Mouse (Mus musculus) brain, adult 2 months (tissue): ENCODE results near the gene Myt1l.

Experiments
- DNase-seq: peaks from one replicate; pipeline ENCODE4 v3.0.0; 2011; ENCODE audit warnings: low read depth, low spot score

Gene Myt1l

DNA sequence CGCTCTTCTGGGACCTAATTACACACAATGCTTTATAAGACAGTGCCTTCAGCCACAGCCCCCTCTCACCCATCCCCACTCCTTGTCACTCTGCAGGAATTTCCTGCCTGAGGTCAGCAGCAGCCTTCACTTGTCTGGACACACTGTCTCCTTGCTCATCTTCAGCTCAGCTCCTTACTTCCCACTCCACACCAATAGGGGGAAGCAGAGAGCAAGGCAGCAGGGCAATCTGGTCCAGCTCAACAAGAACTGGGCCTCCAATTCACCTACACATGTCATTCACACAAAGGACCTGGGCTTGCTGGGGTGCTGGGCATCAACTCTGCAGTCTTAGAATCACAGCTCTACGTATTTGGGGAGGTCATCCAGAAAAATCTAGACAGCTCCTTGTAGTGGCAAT, 33.0 kb downstream of the Myt1l start:
- peak; percentile 59 for DNase-seq

DNA sequence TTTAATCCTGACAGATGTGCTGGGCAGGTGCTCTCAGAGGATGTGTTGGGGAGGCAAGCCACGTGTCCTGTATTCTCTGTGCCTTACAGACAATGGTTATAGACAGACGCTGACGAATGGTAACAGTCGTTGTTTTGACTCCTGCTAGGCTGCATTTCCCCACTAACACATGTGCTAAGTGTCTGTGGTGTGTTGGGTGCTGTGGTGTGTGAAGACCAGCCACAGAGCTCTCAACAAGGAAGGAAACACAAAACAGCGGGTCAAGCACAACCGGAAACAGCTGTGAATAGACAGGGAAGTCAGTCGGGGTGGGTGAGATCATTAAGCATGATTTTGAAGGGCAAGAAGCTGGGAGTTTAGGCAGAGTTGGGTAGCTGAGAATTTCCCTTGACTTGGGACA, 41.1 kb downstream of the Myt1l start:
- no peak for DNase-seq

DNA sequence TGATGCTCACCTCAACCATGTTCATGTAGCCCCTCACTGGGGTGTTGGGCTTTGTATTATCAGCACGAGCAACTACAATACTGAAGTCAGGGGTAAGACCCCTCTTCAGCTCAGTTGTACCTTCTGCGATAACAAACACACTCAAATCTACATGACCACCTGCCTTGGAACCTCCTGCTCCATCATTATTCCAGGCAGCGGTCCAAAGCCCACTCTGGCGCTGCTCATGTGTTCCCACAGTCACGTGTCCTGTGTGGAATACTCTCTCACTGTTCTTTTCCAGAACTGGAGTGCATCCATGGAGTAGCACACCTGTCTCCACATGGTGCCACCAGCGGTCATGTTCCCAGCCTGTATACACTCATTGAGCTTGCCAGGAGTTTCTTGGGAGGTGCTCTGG, 42.2 kb downstream of the Myt1l start:
- DNase-seq: no peak

DNA sequence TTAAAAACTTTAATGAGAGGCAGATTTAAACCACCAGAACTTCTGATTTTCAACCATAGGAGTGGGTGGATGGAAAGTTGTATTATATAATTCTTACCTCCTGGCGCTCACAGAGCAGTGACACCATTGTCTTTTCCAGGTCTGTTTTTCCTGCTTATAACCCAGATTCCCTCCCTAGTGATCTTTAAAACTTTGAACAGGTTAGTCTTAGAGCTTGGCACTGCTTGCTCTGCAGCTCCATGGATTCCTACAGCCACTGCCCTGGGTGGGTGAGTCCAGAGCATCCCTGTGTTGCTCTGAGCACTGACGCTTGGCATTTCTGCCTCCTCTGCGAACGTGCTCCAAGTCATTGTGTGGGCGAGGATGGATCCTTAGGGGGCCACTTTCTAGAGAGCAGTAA, 43.4 kb downstream of the Myt1l start:
- peak; percentile 58 for DNase-seq

DNA sequence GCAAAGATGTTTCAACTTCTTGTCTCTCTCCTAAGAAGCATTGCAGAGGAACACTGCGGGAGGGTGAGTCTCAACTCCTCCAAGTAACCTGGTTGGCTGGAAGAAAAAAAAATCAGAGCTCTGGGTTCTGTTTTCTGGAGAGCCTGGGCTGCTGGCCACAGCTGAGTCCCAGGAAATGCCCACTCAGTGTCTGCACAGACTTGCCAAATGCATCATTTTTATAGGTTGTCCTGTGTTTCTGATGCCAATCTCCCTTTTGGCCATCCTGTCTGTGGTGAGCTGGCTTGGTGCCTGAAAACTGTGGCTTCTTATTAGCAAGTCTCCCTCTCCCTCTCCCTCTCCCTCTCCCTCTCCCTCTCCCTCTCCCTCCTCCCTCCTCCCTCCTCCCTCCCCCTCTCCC, 65.6 kb downstream of the Myt1l start:
- peak; percentile 93 for DNase-seq

DNA sequence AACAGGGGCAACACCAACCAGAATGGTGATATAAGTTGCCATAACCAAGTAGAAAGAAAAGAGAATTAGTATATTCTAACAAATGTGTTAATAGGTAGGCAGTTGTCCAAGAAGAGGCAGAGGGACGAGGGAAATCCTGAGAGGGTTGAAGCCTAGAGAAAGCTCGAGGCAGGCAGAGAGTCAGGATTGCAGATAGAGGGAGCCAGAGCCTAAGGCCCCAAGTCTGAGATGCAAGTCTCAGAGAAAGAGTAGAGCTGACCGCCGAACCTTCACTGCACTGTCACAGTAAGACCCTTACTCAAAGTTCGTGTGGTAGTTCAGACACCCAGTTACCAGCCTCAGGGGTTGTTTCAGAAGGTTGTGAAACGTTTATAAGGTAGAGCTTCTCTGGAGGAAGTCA, 71.7 kb downstream of the Myt1l start:
- peak; percentile 66 for DNase-seq

GRCm38 (mm10) chr12:29601223-29601622, 73.0 kb downstream of the Myt1l start:
- DNase-seq: peak; percentile 55

DNA sequence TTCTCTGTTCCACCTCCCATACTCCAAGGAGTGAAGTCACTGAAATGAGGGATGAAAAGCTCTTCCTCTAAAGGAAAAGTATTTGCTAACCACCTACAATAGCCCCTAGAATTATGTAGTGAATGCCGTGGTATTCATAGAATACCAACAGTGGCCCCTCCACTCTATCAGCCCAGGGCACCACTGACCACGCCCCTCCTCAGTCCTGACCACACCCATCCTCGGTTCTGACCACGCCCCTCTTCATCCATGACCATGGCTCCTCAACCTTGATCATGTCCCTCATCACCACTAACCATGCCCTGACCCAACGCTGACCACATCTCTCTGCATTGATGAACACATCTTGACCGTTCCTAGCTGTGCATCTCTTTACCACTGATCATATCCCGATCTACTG, 76.5 kb downstream of the Myt1l start:
- no peak for DNase-seq

- DNase-seq: peak; percentile 53
Measured at GRCm38 (mm10) chr12:29605124-29605523, 76.9 kb downstream of the Myt1l start.

DNA sequence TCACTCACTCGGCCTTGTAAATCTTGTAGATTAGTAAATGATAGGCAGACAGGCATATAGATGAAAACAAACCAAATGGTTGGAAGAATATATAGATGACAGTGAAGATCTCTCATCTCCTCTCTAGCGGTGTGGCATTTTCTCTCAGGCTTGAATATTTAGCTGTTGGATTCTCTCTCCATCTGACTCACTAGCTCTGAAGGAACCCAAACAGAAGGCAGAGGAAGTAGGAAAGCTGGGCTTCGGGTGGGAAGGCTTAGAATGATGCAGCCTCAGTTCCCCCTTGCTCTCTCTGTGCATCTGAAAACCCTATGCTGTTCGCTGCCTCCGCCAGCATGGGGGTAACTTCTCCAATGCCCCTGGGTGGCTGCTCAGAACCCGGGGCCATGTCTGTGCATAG, 78.0 kb downstream of the Myt1l start:
- peak; percentile 79 for DNase-seq

GRCm38 (mm10) chr12:29617746-29618145, 89.6 kb downstream of the Myt1l start:
- DNase-seq: peak; percentile 35

GRCm38 (mm10) chr12:29621530-29621929, 93.3 kb downstream of the Myt1l start:
- peak; percentile 52 for DNase-seq

DNA sequence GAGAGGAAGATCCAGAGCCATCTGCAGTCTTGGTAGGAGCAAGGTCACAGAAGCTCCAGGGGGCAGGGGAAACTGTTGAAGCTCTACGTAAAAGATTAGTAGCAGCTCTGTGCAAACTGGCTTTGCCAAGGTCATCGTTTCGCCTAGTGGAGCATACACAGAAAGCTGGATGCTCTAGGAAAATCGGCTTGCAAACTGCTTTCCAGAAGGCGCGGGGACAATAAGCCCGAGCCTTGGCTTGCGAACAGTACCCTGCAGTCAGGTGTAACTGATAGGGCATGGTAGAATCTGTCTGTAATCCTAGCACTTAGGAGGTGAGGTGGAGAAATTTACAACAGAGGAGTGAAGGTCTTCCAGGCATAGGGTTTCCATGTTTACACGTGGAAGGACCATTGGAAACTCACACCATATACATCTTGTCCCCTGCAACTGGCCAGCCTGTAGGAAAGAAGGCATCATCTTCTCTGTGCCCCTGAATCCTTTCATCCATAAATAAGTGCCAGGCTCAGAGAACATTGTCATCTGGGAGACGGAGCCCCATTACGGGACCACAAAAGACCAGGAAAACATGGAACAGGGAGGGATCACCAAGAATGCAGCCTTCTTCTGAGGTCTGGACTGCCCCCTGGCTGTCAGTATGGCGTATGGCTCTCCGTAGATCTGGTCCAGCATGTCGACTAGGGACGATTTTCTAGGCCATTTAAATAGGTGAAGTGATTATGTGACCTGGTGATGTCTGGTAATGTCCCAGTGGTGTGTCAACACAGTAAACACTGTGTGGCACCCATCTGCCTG, 100.0 kb downstream of the Myt1l start:
- peak; percentile 66 for DNase-seq

DNA sequence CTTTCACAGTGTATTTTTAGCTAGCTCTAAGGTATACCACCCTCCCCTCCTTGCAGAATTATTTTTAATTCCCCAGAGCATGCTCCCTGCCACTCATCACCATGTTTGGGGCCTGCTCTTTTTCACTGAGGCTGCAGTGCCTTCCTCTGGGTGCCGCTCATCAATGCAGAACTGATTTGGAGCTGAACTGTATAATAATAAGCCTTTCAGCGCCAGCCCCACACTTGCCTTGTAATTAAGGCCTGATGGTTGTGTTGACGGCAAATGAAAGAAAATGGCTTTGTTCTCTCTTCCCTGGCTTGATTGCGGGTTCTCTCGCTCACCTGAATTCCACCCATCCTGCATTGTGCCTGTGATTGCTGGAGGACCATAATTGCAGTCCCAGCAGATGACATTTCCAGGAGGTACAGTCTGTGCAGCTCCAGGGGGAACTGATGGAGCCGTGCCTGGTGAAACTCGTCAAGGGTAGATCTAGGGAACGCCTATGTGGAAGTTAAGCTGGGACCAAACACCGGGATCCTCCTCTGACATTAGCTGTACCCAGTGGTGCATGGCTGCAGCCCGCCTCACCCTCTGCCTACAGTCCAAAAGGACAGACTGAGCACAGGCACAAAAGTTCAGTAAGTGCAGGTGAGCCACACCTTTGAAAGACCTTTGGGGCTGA, 101.8 kb downstream of the Myt1l start:
- DNase-seq: peak; percentile 79

DNA sequence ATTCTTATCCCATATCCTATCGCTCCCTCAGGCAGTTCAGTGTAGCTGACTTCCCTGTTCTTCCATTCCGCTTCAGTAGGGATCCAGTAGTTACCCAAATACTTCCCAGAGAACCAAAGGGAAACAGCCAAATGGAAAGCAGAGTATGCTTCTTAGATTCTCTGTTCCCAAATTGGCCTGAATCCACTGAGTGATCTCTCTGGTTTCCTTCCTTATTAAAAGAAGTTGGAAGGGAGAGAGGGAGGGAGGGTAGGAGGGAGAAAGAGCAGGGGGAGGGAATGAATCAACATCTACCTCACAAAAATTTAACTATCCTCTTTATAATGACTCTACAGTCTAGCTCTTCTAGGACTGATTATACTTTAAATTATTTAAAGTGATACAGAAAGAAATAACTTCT, 106.3 kb downstream of the Myt1l start:
- DNase-seq: peak; percentile 67

GRCm38 (mm10) chr12:29639543-29640196, 111.5 kb downstream of the Myt1l start:
- DNase-seq: peak; percentile 49

GRCm38 (mm10) chr12:29640201-29640600, 112.0 kb downstream of the Myt1l start:
- DNase-seq: no peak

GRCm38 (mm10) chr12:29642915-29643314, 114.7 kb downstream of the Myt1l start:
- no peak for DNase-seq

- DNase-seq: no peak
Measured at GRCm38 (mm10) chr12:29644091-29644490, 115.9 kb downstream of the Myt1l start.

GRCm38 (mm10) chr12:29644721-29645120, 116.5 kb downstream of the Myt1l start:
- DNase-seq: peak; percentile 45

DNA sequence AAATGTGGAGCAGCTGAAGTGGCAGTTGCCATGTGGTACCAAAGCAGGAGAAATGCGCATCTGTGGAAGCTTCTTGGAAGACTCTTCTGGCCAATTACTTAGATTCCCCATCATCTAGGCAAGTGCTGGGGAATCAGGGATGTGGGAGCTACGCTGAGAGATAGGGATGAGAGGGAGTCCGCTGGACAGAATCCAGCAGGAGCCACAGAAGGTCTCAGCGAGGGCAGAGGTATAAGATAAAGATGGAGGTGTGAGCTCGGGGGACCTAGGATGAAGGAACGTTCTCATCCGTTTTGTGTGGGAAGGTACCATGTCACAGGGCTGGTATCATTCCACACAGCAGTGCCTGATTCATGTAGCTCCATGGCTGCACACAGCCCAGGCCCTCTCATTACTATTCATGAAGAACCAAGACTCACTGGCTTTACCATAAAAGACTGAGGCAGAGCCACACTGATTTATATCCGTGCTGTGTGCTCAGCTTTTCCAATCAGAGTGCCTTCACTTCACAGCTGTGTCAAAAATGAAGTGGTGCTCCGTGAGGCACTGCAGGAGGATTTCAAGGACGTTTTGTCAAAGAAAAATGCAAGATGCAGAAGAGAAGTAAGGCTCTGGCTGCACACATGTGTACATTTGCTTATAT, 121.4 kb downstream of the Myt1l start:
- peak; percentile 66 for DNase-seq

GRCm38 (mm10) chr12:29652516-29652915, 124.3 kb downstream of the Myt1l start:
- DNase-seq: peak; percentile 53
